Mouse (Mus musculus): ENCODE results near the gene Rgsl1.

Gene Rgsl1

DNA sequence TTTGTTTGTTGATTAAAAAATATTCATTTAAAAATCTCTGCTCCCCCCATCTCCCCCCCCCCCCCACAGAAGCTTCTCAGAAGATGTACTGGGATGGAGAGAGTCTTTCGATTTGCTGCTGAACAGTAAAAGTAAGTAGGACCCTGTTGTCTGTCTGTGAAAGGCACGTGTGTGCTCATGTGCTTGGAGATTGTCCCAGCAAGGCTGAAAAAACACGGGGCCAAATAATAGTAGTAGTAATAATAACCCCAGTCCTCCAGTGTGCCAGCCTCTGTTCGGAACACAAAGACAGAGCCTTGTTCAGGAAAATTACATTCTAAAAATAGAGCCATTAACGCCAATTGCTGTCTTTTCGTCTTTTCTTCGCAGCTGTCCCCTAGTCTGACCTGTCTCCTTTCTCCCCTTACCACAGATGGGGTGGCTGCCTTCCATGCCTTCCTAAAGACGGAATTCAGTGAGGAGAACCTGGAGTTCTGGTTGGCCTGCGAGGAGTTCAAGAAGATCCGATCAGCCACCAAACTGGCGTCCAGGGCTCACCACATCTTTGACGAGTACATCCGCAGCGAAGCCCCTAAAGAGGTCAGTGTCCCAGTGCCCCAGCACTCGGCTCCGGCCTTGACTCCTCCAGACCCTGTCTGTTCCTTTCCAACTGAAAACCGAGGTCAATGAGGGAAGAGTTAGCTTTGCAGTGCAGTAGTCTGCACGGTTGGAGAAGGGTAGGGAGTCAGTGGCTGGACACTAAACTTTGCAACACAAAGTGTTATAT lies 102.2 kb downstream of the Rgsl1 start:
- in situ Hi-C loops (cut with MboI; ENCODE audit: low sequenced_read_pairs), result no loop called here

DNA sequence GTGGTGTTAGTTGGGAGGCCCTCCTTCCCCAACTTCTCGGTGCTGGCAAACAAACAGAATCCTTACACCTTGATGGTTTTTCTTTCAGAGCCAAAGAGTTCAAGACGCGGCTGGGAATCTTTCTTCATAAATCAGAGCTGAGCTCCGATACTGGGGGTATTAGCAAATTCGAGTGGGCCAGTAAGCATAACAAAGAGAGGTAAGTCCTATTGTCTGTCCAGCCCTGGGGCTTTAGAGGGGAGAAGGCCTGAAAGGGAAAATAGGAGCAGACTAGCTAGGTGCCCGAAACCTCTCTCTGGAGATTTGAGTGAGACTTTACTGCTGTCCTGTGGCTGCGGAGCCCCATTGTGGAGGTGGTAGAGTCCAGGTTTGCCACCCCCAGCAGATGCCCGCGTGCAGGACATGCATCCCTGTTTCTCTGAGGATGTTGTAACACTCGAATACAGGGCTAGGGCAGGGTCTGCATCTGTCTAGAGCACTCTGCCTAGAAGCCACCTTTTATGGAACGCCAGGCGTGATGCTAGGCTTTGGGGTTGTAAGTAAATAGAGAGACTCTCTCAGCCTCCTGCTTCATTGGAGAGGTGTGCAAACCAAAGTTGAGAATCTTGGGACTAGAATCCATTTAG lies 103.1 kb downstream of the Rgsl1 start:
- in situ Hi-C loops (cut with MboI; ENCODE audit: low sequenced_read_pairs), result no loop called here

DNA sequence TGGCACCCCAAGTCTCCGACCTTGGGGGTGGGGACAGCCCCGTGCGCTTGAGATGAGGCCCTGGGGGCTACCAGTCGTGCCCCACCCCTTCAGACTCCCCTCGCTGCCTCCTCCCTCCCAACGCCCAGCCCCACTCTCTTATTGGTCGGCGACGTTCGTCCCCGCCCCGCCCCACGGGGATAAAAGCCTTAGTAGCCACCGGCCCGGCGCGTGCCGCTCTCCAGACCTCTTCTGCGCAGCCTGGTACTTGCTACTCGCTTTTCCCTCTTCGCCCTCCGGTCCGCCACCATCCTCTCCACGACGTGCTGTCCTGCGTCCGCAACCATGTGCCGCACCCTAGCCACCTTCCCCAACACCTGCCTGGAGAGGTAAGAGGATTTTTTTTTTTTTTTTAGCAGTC lies 103.8 kb downstream of the Rgsl1 start, which contains the start of gene Rgs16:
Gene Rgs16 (plus strand): TSS at position 205 of the 400 bp plus-strand sequence.
- in situ Hi-C loops (cut with MboI; ENCODE audit: low sequenced_read_pairs), result no loop called here

DNA sequence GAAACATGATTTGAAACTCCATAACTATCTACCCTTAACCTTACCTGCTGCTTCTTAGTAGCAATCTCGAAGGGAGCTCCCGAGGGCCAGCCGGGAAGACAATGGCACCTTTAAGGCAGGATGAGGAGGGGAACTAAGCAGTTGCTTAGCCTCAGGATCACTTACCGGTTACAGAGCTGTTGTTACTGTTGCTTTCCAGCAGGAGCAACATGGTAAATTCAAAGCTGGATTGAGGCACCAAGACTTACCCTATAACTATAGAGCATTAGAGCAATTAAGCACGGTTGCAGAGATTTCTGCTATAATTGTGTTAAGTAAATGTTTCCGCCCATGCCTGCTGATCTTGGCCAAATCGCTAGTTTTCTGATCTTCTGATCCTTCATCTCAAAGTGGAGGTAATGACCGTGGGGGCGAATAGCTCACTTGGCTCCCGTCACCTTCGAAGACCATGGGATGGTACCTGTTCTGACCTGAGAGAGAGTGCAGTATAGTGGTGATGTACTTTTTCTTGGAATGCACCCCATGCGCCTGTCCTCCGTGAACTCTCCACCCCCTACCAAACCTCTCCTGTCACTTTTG lies 104.4 kb downstream of the Rgsl1 start:
- in situ Hi-C loops (cut with MboI; ENCODE audit: low sequenced_read_pairs), result no loop called here

DNA sequence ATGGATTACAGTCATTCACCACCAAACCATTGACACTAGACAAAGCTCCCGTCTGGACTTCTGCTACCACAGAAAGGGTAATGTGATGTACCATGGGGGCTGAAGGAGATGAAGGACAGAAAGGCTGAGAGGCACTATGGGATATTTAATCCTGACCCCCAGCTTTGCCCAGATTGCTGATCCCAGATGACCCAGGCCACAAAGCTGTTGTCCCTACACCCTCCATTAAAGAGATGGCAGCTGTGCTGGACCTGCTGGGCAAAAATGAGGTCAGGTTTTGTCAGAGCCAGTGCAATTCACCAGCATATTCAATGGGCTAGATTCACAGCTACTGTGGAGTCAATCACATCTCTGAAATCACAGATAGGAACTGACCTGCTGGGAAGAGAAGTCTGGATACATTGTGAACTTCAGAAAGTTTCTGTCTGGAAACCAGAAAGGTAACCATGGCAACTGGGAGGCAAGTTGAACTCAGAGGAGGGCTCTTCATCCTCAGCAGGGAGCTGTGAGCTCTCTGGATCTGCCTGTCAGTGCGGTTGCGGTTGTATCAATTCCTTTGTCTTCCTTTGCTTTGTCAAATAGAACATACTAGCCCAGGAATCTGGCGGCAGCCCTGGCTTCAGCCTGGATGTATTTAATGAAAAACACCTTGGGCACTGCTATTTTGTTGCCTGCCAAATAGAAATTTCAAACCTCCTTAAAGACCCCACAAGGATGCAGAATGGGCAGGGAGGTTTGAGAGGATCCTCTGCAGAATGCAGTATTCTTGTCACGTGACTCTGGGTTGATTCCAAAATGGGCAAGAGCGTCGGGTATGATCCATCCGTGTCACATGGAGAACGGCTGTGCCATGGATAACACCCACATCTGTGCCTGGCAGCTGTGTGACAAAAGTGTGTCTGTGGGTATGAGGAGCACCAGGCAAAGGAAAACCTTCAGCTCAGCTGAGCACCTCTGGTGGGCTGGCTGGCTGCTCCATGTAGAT lies 106.5 kb downstream of the Rgsl1 start:
- in situ Hi-C loops (cut with MboI; ENCODE audit: low sequenced_read_pairs), result no loop called here

DNA sequence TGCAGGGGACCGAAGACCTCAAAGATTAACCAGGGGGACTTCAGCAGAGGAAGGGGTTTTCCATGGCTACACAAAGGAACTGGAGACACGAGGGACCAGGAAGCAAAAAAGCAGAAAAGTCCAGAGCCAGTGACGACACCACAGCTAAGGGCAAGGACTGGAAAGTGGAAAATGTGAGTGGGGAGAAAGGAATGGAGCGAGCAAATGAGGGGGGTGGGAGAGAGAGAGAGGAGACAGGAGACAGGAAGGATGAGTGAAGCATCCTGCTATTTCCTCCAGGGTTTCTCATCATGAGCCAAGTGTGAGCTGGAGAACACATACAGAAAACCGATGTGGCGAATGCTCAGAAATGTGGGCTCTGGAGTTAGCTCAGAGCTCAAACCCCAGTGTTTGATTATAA lies 107.8 kb downstream of the Rgsl1 start:
- in situ Hi-C loops (cut with MboI; ENCODE audit: low sequenced_read_pairs), result no loop called here

DNA sequence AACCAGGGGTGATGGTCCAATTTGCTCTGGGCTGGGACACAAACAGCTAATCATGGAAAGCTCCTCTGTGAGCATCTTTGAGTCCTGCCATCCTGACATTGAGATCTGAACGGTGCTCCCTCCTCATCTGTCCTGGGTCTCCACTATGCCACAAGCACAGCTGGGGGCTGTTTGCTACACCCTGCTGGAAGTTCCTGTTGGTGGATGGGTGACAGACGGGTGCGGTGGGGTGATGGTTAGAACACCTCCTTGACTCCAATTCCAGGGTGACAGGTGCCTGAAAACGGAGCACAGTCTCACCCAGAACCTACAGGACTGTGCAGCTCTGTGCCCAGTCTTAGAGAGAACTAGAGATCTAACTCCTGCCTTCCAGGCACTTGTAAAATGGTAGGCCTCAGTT lies 109.1 kb downstream of the Rgsl1 start:
- in situ Hi-C loops (cut with MboI; ENCODE audit: low sequenced_read_pairs), result no loop called here

DNA sequence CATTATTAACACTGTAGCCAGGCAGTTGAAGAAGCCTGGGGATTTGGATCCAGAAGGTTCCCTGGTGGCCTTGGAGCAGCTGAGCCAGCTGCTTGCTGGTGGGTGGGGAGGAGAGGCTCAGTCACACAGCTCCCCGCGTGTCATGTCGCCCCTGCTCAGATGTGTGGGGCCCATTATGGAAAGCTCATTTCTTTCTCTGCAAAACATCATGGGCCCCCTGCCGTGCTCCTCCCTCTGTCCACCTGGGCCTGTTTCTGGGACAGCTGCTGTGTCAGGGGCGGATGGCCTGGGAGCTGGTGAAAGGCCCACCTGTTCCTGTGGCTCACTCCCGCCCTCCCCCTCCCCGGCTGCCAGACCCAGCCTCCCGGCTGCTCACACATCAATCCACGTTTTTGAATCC lies 110.8 kb downstream of the Rgsl1 start:
- in situ Hi-C loops (cut with MboI; ENCODE audit: low sequenced_read_pairs), result no loop called here

DNA sequence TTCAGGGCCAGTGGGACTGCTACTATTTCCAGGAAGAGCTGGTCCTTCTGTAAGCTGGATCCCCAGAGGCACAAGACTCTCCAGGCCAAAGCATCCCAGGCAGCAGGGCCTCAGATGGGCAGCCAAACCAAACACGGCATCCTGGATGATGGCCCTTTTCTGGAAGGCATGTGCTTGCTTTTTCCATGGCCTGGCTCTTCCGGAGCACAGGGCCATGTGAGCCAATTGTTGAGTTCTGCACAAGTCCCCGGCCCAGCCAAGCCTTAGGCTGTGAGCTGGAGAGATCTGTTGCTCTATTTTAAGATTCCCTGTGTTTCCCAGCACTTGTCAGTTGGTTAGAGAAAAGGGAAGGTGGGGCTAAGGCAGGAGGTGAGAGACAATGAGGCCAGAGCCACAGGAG lies 113.3 kb downstream of the Rgsl1 start:
- in situ Hi-C loops (cut with MboI; ENCODE audit: low sequenced_read_pairs), result no loop called here

DNA sequence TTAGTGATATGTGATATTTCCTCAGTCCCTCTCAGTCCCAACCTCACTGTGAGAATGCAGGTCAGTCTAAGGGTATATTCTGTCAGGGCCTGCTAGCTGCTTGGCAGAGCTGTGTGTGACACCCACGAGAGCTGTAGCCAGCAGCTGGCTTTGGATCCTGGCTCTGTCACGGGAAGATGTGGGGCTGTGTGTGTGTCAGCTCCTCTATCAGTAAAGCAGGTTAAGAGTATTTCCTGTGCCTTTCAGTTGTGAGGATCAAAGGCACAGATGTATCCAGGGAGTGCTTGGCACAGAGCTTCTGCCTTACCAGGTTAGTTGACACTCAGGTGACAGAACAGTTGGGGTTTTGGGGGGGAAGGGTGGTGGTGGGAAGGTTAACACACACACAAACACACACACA lies 114.1 kb downstream of the Rgsl1 start:
- in situ Hi-C loops (cut with MboI; ENCODE audit: low sequenced_read_pairs), result no loop called here

Measured in CH12F3 (cell line).